Mouse (Mus musculus): ENCODE data around the gene Pip5k1b. TPM values are rescaled to one million over a fixed set of nuclear protein-coding genes. Genes with fewer than 3 reads are reported as not detected.

Gene Pip5k1b
- polyA plus RNA-seq, 1 experiment from 2014 or later, result 4.4 TPM

DNA sequence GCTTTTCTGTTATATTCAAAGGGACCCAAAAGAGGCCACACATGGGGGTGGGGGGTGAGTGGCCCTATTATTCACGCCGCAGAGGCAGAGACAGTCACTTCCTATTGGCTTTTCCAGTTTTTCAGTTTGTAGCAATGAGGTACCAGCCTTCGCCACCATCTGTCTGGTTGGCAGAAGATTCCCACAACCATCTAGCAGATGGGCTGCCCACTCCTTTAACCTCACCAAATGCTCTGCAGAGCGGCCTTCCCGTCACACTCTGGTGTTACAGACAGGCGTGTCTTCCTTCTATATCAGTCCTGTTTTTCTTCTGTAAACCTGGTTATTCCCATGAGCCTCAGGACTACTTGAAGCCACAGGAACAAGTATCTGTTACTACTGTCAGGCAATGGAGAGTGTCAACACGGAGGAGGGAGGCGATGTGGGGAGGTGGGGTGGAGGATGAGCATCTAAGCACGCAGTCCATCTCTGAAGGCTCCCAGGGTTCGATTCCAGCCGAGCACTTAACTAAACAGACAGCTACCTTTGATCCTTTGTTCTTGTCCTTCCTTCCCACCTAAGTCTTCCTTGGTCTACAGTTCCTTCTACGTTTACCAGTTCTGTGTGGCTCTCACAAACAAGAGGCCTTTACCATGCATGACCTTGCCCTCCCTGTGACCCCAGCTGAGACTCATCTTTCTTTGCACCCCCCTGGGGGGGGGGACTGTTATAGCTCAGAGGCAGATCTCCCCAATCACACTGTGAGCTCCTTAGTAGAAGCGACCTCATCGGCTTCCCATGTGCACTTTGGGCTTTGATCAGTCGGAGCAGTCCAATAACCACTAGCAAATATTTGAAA is 32.0 kb downstream of the Pip5k1b start:
- no peaks in the 10 kb centered on the region for H3K36me3 ChIP-seq (replicated peaks; ENCODE audit: insufficient read depth, low read length)
- H3K4me3 ChIP-seq (ENCODE audit: low read depth, low read length), result no peak overlapping the region
- no peak overlapping the region for H3K4me2 ChIP-seq (ENCODE audit: low read depth, low read length)
- H3K27ac ChIP-seq (ENCODE audit: low read depth), result no peak overlapping the region
- no peak for TF ChIP-seq EP300 (IDR thresholded peaks at IDR 0.05; ENCODE audit: low read depth)
- TF ChIP-seq CTCF (IDR thresholded peaks at IDR 0.05; ENCODE audit: low read depth), result no peak
- DNase-seq (no peak), ATAC-seq (no peak)
- WGBS (ENCODE audit: insufficient replicate concordance), result 83% methylated on average over 15 of the region's 15 CpGs
- H3K9me3 ChIP-seq (ENCODE audit: low read length), result no peaks in the 10 kb centered on the region
- no peak overlapping the region for H3K9ac ChIP-seq (replicated peaks)
- H3K27me3 ChIP-seq (ENCODE audit: insufficient read depth, low read length), result no peaks in the 10 kb centered on the region
- H3K4me1 ChIP-seq (ENCODE audit: insufficient read depth), result peaks cover 27% of the 10 kb centered on the region

DNA sequence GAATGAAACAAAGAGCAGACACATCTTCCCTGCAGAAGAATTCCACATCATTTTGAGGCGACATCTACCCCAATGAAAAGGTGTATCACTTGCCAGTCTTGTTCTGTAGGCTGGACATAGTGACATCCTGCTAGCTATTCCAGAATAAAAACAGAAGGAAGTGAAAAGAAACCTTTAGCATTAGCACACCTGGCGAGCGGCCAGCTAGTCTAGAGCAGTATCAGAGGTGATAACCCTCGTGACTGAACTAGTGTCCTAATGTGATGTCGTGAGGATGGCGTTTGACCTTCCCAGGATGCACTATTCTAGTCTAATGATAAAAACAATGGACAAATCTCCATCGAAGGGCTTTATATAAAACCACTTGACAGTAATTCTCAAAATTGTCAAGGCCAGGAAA is 33.7 kb downstream of the Pip5k1b start:
- Histone ChIP-seq H3K4me3 (ENCODE audit: low read depth, low read length) (no peak overlapping the region), H3K4me1 (ENCODE audit: insufficient read depth) (peaks cover 12% of the 10 kb centered on the region), H3K9me3 (ENCODE audit: low read length) (no peaks in the 10 kb centered on the region), H3K36me3 (replicated peaks; ENCODE audit: insufficient read depth, low read length) (no peaks in the 10 kb centered on the region), H3K9ac (replicated peaks) (no peak overlapping the region), H3K27ac (ENCODE audit: low read depth) (no peak overlapping the region), H3K27me3 (ENCODE audit: insufficient read depth, low read length) (no peaks in the 10 kb centered on the region), H3K4me2 (ENCODE audit: low read depth, low read length) (no peak overlapping the region)
- ATAC-seq, result no peak
- no peak for DNase-seq
- WGBS (ENCODE audit: insufficient replicate concordance), result 67% methylated on average over 7 of the region's 7 CpGs
- TF ChIP-seq EP300 (IDR thresholded peaks at IDR 0.05; ENCODE audit: low read depth), result no peak
- TF ChIP-seq CTCF (IDR thresholded peaks at IDR 0.05; ENCODE audit: low read depth), result no peak

- WGBS (ENCODE audit: insufficient replicate concordance), result 80% methylated on average over 9 of the region's 9 CpGs
- no peak overlapping the region for H3K9ac ChIP-seq (replicated peaks)
Observed at GRCm38 (mm10) chr19:24521146-24521545, 34.5 kb downstream of the Pip5k1b start.

DNA sequence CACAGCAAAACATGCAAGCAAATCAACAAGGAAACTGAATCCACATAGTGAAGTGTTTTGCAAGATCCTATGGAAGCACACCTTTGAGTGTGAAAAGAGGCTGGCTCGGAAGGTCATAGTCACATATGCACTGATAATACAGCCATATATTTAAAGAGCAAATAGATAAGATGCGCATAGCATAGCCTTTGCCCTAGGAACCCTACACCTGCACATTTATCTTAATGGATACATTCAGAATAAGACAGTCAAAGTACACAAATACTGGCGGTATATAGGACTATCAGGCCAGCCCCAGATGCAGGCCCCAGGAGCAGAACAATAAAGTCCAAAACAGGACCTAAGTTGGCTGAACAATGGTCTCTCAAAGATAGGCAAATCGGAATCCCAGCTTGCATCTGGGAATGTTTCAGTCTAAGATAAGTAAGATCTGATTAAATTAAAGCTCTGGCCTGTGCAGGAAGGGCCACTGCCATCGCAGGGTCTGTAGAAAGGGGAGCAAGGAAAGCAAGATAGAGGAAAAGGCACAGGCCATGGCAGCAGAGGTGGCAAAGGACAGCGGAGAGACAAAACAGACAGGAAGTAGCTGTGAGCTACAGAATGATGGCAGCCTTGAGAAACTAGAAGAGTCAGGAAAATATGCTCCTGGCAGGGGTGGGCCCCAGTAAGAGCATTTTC is 35.8 kb downstream of the Pip5k1b start:
- Histone ChIP-seq H3K4me3 (ENCODE audit: low read depth, low read length) (no peak overlapping the region), H3K9me3 (ENCODE audit: low read length) (no peaks in the 10 kb centered on the region), H3K27ac (ENCODE audit: low read depth) (0 out of 2 replicates have a peak overlapping the region, but pooled peaks have one; percentile 4), H3K27me3 (ENCODE audit: insufficient read depth, low read length) (no peaks in the 10 kb centered on the region), H3K9ac (replicated peaks) (no peak overlapping the region), H3K4me1 (ENCODE audit: insufficient read depth) (peaks cover 12% of the 10 kb centered on the region), H3K4me2 (ENCODE audit: low read depth, low read length) (no peak overlapping the region), H3K36me3 (replicated peaks; ENCODE audit: insufficient read depth, low read length) (no peaks in the 10 kb centered on the region)
- WGBS (ENCODE audit: insufficient replicate concordance), result 65% methylated on average over 6 of the region's 6 CpGs
- TF ChIP-seq EP300 (IDR thresholded peaks at IDR 0.05; ENCODE audit: low read depth) (no peak), CTCF (IDR thresholded peaks at IDR 0.05; ENCODE audit: low read depth) (no peak)
- DNase-seq (no peak), ATAC-seq (no peak)

More at GRCm38 (mm10) chr19:24521146-24521545, 34.5 kb downstream of the Pip5k1b start:
- Histone ChIP-seq H3K27me3 (ENCODE audit: insufficient read depth, low read length) (no peaks in the 10 kb centered on the region), H3K4me2 (ENCODE audit: low read depth, low read length) (no peak overlapping the region), H3K27ac (ENCODE audit: low read depth) (0 out of 2 replicates have a peak overlapping the region, but pooled peaks have one; percentile 5), H3K4me1 (ENCODE audit: insufficient read depth) (peaks cover 8% of the 10 kb centered on the region; the same call in 1 of the 2 replicates), H3K4me3 (ENCODE audit: low read depth, low read length) (no peak overlapping the region), H3K9me3 (ENCODE audit: low read length) (no peaks in the 10 kb centered on the region), H3K36me3 (replicated peaks; ENCODE audit: insufficient read depth, low read length) (no peaks in the 10 kb centered on the region)
- no peak for DNase-seq
- no peak for ATAC-seq
- TF ChIP-seq CTCF (IDR thresholded peaks at IDR 0.05; ENCODE audit: low read depth) (no peak), EP300 (IDR thresholded peaks at IDR 0.05; ENCODE audit: low read depth) (no peak)

- Histone ChIP-seq H3K4me3 (ENCODE audit: low read depth, low read length) (no peak overlapping the region), H3K36me3 (replicated peaks; ENCODE audit: insufficient read depth, low read length) (no peaks in the 10 kb centered on the region), H3K9ac (replicated peaks) (no peak overlapping the region), H3K4me1 (ENCODE audit: insufficient read depth) (peaks cover 24% of the 10 kb centered on the region), H3K27me3 (ENCODE audit: insufficient read depth, low read length) (no peaks in the 10 kb centered on the region), H3K27ac (ENCODE audit: low read depth) (no peak overlapping the region), H3K9me3 (ENCODE audit: low read length) (no peaks in the 10 kb centered on the region), H3K4me2 (ENCODE audit: low read depth, low read length) (no peak overlapping the region)
- TF ChIP-seq EP300 (IDR thresholded peaks at IDR 0.05; ENCODE audit: low read depth) (no peak), CTCF (IDR thresholded peaks at IDR 0.05; ENCODE audit: low read depth) (no peak)
- DNase-seq (no peak), ATAC-seq (no peak)
Observed at GRCm38 (mm10) chr19:24518384-24518783, 37.3 kb downstream of the Pip5k1b start.

DNA sequence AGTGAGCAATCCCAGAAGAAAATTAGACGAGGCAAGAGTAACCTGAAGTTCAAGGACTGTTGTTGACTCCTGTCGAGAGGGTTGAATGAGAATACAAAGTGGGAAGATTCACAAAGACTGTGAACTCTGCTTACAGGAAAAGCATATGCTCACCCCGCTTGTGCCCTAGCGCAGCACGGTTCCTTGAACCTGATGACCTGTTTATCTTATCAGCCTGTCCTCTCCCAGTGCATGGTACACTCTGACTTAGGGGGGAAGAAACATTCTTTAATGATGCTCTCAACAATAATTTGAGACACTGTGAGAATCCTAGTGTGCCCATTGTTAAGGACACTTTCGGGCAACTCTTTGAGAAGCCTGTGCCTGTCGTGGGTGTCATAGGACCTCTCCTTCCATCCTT is 38.6 kb downstream of the Pip5k1b start:
- ATAC-seq, result no peak
- TF ChIP-seq CTCF (IDR thresholded peaks at IDR 0.05; ENCODE audit: low read depth), result no peak
- TF ChIP-seq EP300 (IDR thresholded peaks at IDR 0.05; ENCODE audit: low read depth), result no peak
- Histone ChIP-seq H3K9me3 (ENCODE audit: low read length) (no peaks in the 10 kb centered on the region), H3K9ac (replicated peaks) (no peak overlapping the region), H3K36me3 (replicated peaks; ENCODE audit: insufficient read depth, low read length) (no peaks in the 10 kb centered on the region), H3K4me2 (ENCODE audit: low read depth, low read length) (no peak overlapping the region), H3K4me1 (ENCODE audit: insufficient read depth) (peaks cover 32% of the 10 kb centered on the region), H3K27ac (ENCODE audit: low read depth) (no peak overlapping the region), H3K27me3 (ENCODE audit: insufficient read depth, low read length) (no peaks in the 10 kb centered on the region), H3K4me3 (ENCODE audit: low read depth, low read length) (no peak overlapping the region)
- DNase-seq, result no peak
- 46% methylated on average over 7 of the region's 7 CpGs for WGBS (ENCODE audit: insufficient replicate concordance)
